Mouse (Mus musculus) spleen, adult 2 months (tissue): ENCODE data around the gene Crls1. TPM values are rescaled to one million over a fixed set of nuclear protein-coding genes. Genes with fewer than 3 reads are reported as not detected.

Experiments used
- DNase-seq, 2 experiments: peaks; one replicate each; pipeline versions ENCODE4 v3.0.0 to v3.0.0-alpha.2; 2012 to 2021; ENCODE audit warnings: low spot score in 2 of 2, low read depth in 1 of 2
- H3K27ac ChIP-seq: fragments of 200-500 bp; 2 replicates; pipeline ENCODE4 v1.5.1; 2012; ENCODE audit warnings: low read length, inconsistent platforms; ENCODE audit not compliant: insufficient read depth
- H3K27me3 ChIP-seq: fragments of 200-500 bp; 2 replicates; pipeline ENCODE4 v1.6.1; 2012; ENCODE audit warnings: mild to moderate bottlenecking, moderate library complexity, low read length, inconsistent platforms; ENCODE audit not compliant: control insufficient read depth, insufficient read depth
- H3K36me3 ChIP-seq: fragments of 200-500 bp; 2 replicates; pipeline ENCODE4 v1.6.1; 2012; ENCODE audit warnings: mild to moderate bottlenecking, low read length, inconsistent platforms; ENCODE audit not compliant: control insufficient read depth, insufficient read depth
- H3K4me1 ChIP-seq: fragments of 200-500 bp; 2 replicates; pipeline ENCODE4 v1.6.1; 2011; ENCODE audit warnings: inconsistent platforms; ENCODE audit not compliant: control insufficient read depth, insufficient read depth, insufficient read length
- H3K4me3 ChIP-seq: fragments of 200-500 bp; 2 replicates; pipeline ENCODE4 v1.5.1; 2011; ENCODE audit warnings: mild to moderate bottlenecking, inconsistent platforms; ENCODE audit not compliant: insufficient read depth, insufficient read length; ENCODE audit errors: extremely low read depth
- CTCF ChIP-seq: fragments of 200-500 bp; IDR thresholded peaks from 2 replicates; pipeline ENCODE4 v1.5.1; 2011; ENCODE audit warnings: mild to moderate bottlenecking, inconsistent platforms; ENCODE audit not compliant: insufficient read depth, insufficient read length, insufficient replicate concordance; ENCODE audit errors: extremely low read depth
- POLR2A ChIP-seq: fragments of 200-500 bp; IDR thresholded peaks from 2 replicates; pipeline ENCODE4 v1.6.1; 2011; ENCODE audit warnings: low read depth, low read length, inconsistent platforms
- WGBS: fragments of 180-500 bp; shearing (Covaris S2); methylation state at CpG from one replicate; pipeline ENCODE4 v1.1.7; 2018; 5-methylcytosine and 5-hydroxymethylcytosine counted together
- polyA plus RNA-seq: library from polyadenylated mRNA; depleted of rRNA; stranded (reverse); fragments of >200 nt; gene quantifications from 2 replicates; pipeline ENCODE4 v1.2.3, GENCODE M21; 2012

The Crls1 gene
- polyA plus RNA-seq, 1 experiment, result 10.3 TPM

GRCm38 (mm10) chr2:132884303-132884967 lies 38.0 kb downstream of the Crls1 start:
- H3K4me1 ChIP-seq, result peaks cover under 1% of the 10 kb centered on the region
- WGBS, result 79% methylated on average over 8 of the region's 8 CpGs

GRCm38 (mm10) chr2:132885312-132885711 lies 38.8 kb downstream of the Crls1 start:
- no peaks in the 10 kb centered on the region for H3K4me1 ChIP-seq
- no peaks in the 10 kb centered on the region for H3K27me3 ChIP-seq
- no peak overlapping the region for H3K4me3 ChIP-seq
- 94% methylated on average over 7 of the region's 7 CpGs for WGBS
- no peak for DNase-seq
- no peak overlapping the region for H3K27ac ChIP-seq
- H3K36me3 ChIP-seq, result no peaks in the 10 kb centered on the region
- TF ChIP-seq CTCF (no peak), POLR2A (no peak)

More at GRCm38 (mm10) chr2:132884303-132884967, 38.0 kb downstream of the Crls1 start:
- Histone ChIP-seq H3K4me3 (no peak overlapping the region), H3K27ac (no peak overlapping the region), H3K36me3 (no peaks in the 10 kb centered on the region), H3K27me3 (no peaks in the 10 kb centered on the region)
- no peak for TF ChIP-seq CTCF
- no peak for TF ChIP-seq POLR2A
- no peak for DNase-seq

DNA sequence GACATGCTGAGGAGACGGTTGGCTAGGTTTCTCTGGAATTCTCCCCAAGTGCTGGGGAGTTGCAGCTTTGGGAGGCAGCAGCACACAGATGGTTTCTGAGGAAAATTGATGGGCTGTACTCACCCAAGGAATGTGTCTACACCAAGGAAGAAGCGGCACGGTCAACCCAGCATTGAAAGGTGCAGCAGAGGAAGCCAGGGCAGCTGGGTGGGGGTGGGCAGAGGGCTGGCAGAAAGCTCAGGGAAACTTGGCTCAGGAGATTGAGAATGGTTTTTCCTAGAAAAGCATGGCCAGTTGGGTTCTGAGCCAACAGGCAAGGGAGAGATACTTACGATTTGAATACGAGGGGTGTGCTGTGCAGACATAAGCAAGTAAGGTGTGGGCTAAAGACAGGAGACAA lies 47.4 kb downstream of the Crls1 start:
- WGBS, result 89% methylated on average over 5 of the region's 5 CpGs
- Histone ChIP-seq H3K4me1 (no peaks in the 10 kb centered on the region), H3K27me3 (no peaks in the 10 kb centered on the region), H3K4me3 (no peak overlapping the region), H3K36me3 (no peaks in the 10 kb centered on the region), H3K27ac (no peak overlapping the region)
- no peak for DNase-seq
- TF ChIP-seq POLR2A (no peak), CTCF (no peak)

- DNase-seq, result no peak
- TF ChIP-seq POLR2A (no peak), CTCF (no peak)
- Histone ChIP-seq H3K4me3 (no peak overlapping the region), H3K4me1 (no peaks in the 10 kb centered on the region), H3K36me3 (no peaks in the 10 kb centered on the region), H3K27me3 (no peaks in the 10 kb centered on the region), H3K27ac (no peak overlapping the region)
- WGBS, result 58% methylated on average over 1 of the region's 1 CpGs
Observed at GRCm38 (mm10) chr2:132898211-132898610, 51.7 kb downstream of the Crls1 start.

- WGBS, result 58% methylated on average over 1 of the region's 1 CpGs
- no peak for TF ChIP-seq CTCF
- Histone ChIP-seq H3K36me3 (no peaks in the 10 kb centered on the region), H3K4me1 (no peaks in the 10 kb centered on the region), H3K27ac (no peak overlapping the region), H3K27me3 (no peaks in the 10 kb centered on the region), H3K4me3 (no peak overlapping the region)
- no peak for DNase-seq
Observed at GRCm38 (mm10) chr2:132900596-132900995, 54.1 kb downstream of the Crls1 start.

- H3K36me3 ChIP-seq, result no peaks in the 10 kb centered on the region
- DNase-seq, result no peak
- H3K4me1 ChIP-seq, result no peaks in the 10 kb centered on the region
- no peaks in the 10 kb centered on the region for H3K27me3 ChIP-seq
- no peak for TF ChIP-seq POLR2A
- TF ChIP-seq CTCF, result no peak
- H3K4me3 ChIP-seq, result no peak overlapping the region
- no peak overlapping the region for H3K27ac ChIP-seq
- whole genome bisulfite sequencing, result 87% methylated on average over 4 of the region's 4 CpGs
Observed at GRCm38 (mm10) chr2:132901636-132902035, 55.2 kb downstream of the Crls1 start.

GRCm38 (mm10) chr2:132902056-132902455 lies 55.6 kb downstream of the Crls1 start:
- WGBS, result 76% methylated on average over 4 of the region's 4 CpGs
- no peak overlapping the region for H3K4me3 ChIP-seq
- H3K27me3 ChIP-seq, result no peaks in the 10 kb centered on the region
- H3K27ac ChIP-seq, result no peak overlapping the region
- H3K4me1 ChIP-seq, result no peaks in the 10 kb centered on the region
- TF ChIP-seq POLR2A (no peak), CTCF (no peak)
- no peaks in the 10 kb centered on the region for H3K36me3 ChIP-seq
- no peak for DNase-seq
